Mouse (Mus musculus): ENCODE data around the gene Gm20917. TPM values are rescaled to one million over a fixed set of nuclear protein-coding genes. Genes with fewer than 3 reads are reported as not detected.
"Not testable (repeated sequence)": the region's sequence is repeated elsewhere in the genome, so short reads cannot be mapped to it uniquely, and the experiment has no call there.

Gene Gm20917
- not detected for polyA plus RNA-seq (2012; fragmentation: generic; extraction: Trizol)
- long read RNA-seq, experiment 1: 0 reads
- long read RNA-seq, experiment 2: 0 reads

DNA sequence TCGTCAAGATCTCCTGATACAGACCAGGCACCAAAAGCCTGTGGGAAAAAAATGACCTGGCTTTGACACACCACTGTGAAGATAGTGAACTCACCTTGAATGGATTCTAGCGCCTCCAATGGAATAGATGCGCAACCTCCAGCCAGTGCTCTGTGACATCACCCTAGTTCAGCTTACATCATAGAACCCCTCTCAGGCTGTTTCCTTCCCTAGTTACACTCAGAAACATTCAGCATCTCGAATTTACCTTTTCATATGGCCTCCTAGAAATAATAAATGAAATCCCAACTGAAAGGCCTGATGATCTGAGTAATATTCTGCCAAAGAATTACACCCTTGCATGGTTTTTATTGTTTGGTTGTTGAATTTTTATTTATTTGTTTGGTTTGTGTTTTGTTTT is at the start of gene Gm20917:
TSS of gene Gm20917 (minus strand) at position 101 of the 400 bp plus-strand sequence.
- not testable (repeated sequence) for H3ac ChIP-seq (ENCODE audit: control insufficient read depth, insufficient read length, low read depth); H3K36me3 ChIP-seq (ENCODE audit: control insufficient read depth, insufficient read depth); H3K4me3 ChIP-seq (ENCODE audit: insufficient read depth, poor library complexity, severe bottlenecking); H3K79me3 ChIP-seq (ENCODE audit: low read depth); H3K79me2 ChIP-seq (ENCODE audit: control insufficient read depth, insufficient read depth); H3K27me3 ChIP-seq (ENCODE audit: control insufficient read depth, insufficient read depth, insufficient read length)

Other genes starting within 250 kb of the Gm20917 start
- not detected for gene Gm20916, start 168.4 kb upstream of the Gm20917 start, polyA plus RNA-seq (2012; fragmentation: generic; extraction: Trizol)

Measured in C2C12 (cell line).